Comparison of ENCODE assay signal across 8 mouse cellular contexts in genomic region chr17:88440285-88441000, GRCm38 (mm10). TPM values are rescaled to one million over a fixed set of nuclear protein-coding genes. Genes with fewer than 3 reads are reported as not detected.
DNase-seq lines count a peak whose midpoint lies in the region; ATAC-seq and TF ChIP-seq lines count a peak whose summit lies in the region.

Gene Foxn2, plus strand, starts transcription at chr17:88440711.

- H3K4me3 ChIP-seq in bone marrow macrophage, adult 2 months (ENCODE audit: insufficient read depth, low read length): peak within 1 kb of the TSS; percentile 91
- H3K4me3 ChIP-seq in embryonic fibroblast, embryonic 13.5 days (ENCODE audit: insufficient read depth, low read length): peak within 1 kb of the TSS; percentile 82
- peak within 1 kb of the TSS; percentile 65 for H3K4me3 ChIP-seq in heart, embryonic 11.5 days (ENCODE audit: low read depth, low read length)
- H3K4me3 ChIP-seq in kidney, embryonic 16.5 days (ENCODE audit: low read length): peak within 1 kb of the TSS; percentile 90
- peak within 1 kb of the TSS; percentile 85 for H3K4me3 ChIP-seq in liver, adult 2 months (ENCODE audit: insufficient read depth, low read depth, low read length)
- peak within 1 kb of the TSS; percentile 64 for H3K4me3 ChIP-seq in myocyte

- peak; percentile 94 for ATAC-seq in heart, embryonic 11.5 days (replicated peaks; ENCODE audit: insufficient number of reproducible peaks, low FRiP score, low TSS enrichment)
- peak; percentile 92 for ATAC-seq in kidney, embryonic 16.5 days (ENCODE audit: low FRiP score, low TSS enrichment)

- TF ChIP-seq POLR2A in bone marrow macrophage, adult 2 months (IDR thresholded peaks at IDR 0.05; ENCODE audit: borderline replicate concordance, low read depth, low read length): no peak
- peak; percentile 80 for TF ChIP-seq POLR2A in embryonic fibroblast, embryonic 13.5 days (IDR thresholded peaks at IDR 0.05; ENCODE audit: low read depth, low read length)
- 0 out of 2 replicates have a peak, but pooled peaks have one; percentile 16 for TF ChIP-seq POLR2A in liver, adult 2 months (IDR thresholded peaks at IDR 0.05; ENCODE audit: extremely low read depth, insufficient read depth, low read length)
- TF ChIP-seq POLR2A in myocyte (IDR thresholded peaks at IDR 0.05; ENCODE audit: insufficient read length, low read depth): peak; percentile 41

- under 1% methylated on average over 71 of the region's 93 CpGs for WGBS in heart, embryonic 11.5 days (ENCODE audit: insufficient replicate concordance)
- under 1% methylated on average over 60 of the region's 93 CpGs for WGBS in kidney, embryonic 16.5 days
- under 1% methylated on average over 73 of the region's 93 CpGs for WGBS in liver, adult 2 months

- peak; percentile 97 for DNase-seq in A20 (ENCODE audit: low read depth, low spot score)
- peak; percentile 72 for DNase-seq in liver, adult 2 months (ENCODE audit: extremely low read depth, low read depth, low spot score)
- peak; percentile 97 for DNase-seq in splenic B cell, adult 2 months (ENCODE audit: low read depth, low spot score)

- H3K4me2 ChIP-seq in heart, embryonic 11.5 days: peak within 1 kb of the TSS; percentile 81
- peak within 1 kb of the TSS; percentile 77 for H3K4me2 ChIP-seq in kidney, embryonic 16.5 days (replicated peaks; ENCODE audit: low read depth, low read length)
- peak within 1 kb of the TSS; percentile 97 for H3K4me2 ChIP-seq in myocyte (ENCODE audit: low read depth)

- H3K27me3 ChIP-seq in heart, embryonic 11.5 days (ENCODE audit: control insufficient read depth, insufficient read depth, low read length): no peaks in the 10 kb centered on the region
- H3K27me3 ChIP-seq in kidney, embryonic 16.5 days (ENCODE audit: insufficient read depth, low read length): no peaks in the 10 kb centered on the region
- H3K27me3 ChIP-seq in liver, adult 2 months (ENCODE audit: control insufficient read depth, insufficient read depth, low read length): no peaks in the 10 kb centered on the region
- H3K27me3 ChIP-seq in myocyte (ENCODE audit: control insufficient read depth, insufficient read depth, insufficient read length): no peaks in the 10 kb centered on the region
- H3K27me3 ChIP-seq in splenic B cell, adult 2 months (ENCODE audit: control insufficient read depth, insufficient read depth, low read length, poor library complexity, severe bottlenecking): no peaks in the 10 kb centered on the region

- no peaks in the 10 kb centered on the region for H3K36me3 ChIP-seq in heart, embryonic 11.5 days (ENCODE audit: control insufficient read depth, insufficient read depth, low read length)
- no peaks in the 10 kb centered on the region for H3K36me3 ChIP-seq in kidney, embryonic 16.5 days (ENCODE audit: insufficient read depth, low read length)
- no peaks in the 10 kb centered on the region for H3K36me3 ChIP-seq in liver, adult 2 months (ENCODE audit: control insufficient read depth, insufficient read depth, low read length)
- no peaks in the 10 kb centered on the region for H3K36me3 ChIP-seq in myocyte (ENCODE audit: control insufficient read depth, insufficient read depth)
- no peaks in the 10 kb centered on the region for H3K36me3 ChIP-seq in splenic B cell, adult 2 months (ENCODE audit: control insufficient read depth, insufficient read depth, low read length, poor library complexity, severe bottlenecking)

- H3K9ac ChIP-seq in heart, embryonic 11.5 days (ENCODE audit: low read depth, low read length): peak within 1 kb of the TSS; percentile 86
- H3K9ac ChIP-seq in kidney, embryonic 16.5 days (replicated peaks; ENCODE audit: low read length): peak within 1 kb of the TSS; percentile 94
- peak within 1 kb of the TSS; percentile 98 for H3K9ac ChIP-seq in liver, adult 2 months (ENCODE audit: low read depth, low read length)

- peak within 1 kb of the TSS; percentile 85 for H3K27ac ChIP-seq in bone marrow macrophage, adult 2 months (ENCODE audit: insufficient read depth, low read depth, low read length)
- H3K27ac ChIP-seq in embryonic fibroblast, embryonic 13.5 days (ENCODE audit: insufficient read depth, low read length): peak within 1 kb of the TSS; percentile 92
- H3K27ac ChIP-seq in heart, embryonic 11.5 days (ENCODE audit: low read depth, low read length): peak within 1 kb of the TSS; percentile 91
- peak within 1 kb of the TSS; percentile 91 for H3K27ac ChIP-seq in kidney, embryonic 16.5 days (ENCODE audit: low read length)
- H3K27ac ChIP-seq in liver, adult 2 months (replicated peaks; ENCODE audit: insufficient read depth, low read depth, low read length): peak within 1 kb of the TSS; percentile 91

- no peaks in the 10 kb centered on the region for H3K9me3 ChIP-seq in heart, embryonic 11.5 days (replicated peaks; ENCODE audit: control insufficient read depth, low read length)
- no peaks in the 10 kb centered on the region for H3K9me3 ChIP-seq in kidney, embryonic 16.5 days (ENCODE audit: low read length)

- TF ChIP-seq CTCF in bone marrow macrophage, adult 2 months (IDR thresholded peaks at IDR 0.05; ENCODE audit: low read depth, low read length): no peak
- no peak for TF ChIP-seq CTCF in embryonic fibroblast, embryonic 13.5 days (IDR thresholded peaks at IDR 0.05; ENCODE audit: borderline replicate concordance, insufficient read depth, low read length)
- TF ChIP-seq CTCF in liver, adult 2 months (IDR thresholded peaks at IDR 0.05; ENCODE audit: low read depth, low read length): no peak

- H3ac ChIP-seq in myocyte (ENCODE audit: control insufficient read depth, insufficient read length): peak within 1 kb of the TSS; percentile 96

- peaks cover 12% of the 10 kb centered on the region for H3K4me1 ChIP-seq in bone marrow macrophage, adult 2 months (ENCODE audit: control insufficient read depth, insufficient read depth, low read length)
- H3K4me1 ChIP-seq in embryonic fibroblast, embryonic 13.5 days (ENCODE audit: control insufficient read depth, insufficient read depth, low read length): no peaks in the 10 kb centered on the region; the same call in 1 of the 2 replicates
- peaks cover 7% of the 10 kb centered on the region; the same call in 1 of the 2 replicates for H3K4me1 ChIP-seq in heart, embryonic 11.5 days (ENCODE audit: control insufficient read depth, insufficient read depth, low read length)
- H3K4me1 ChIP-seq in kidney, embryonic 16.5 days (ENCODE audit: insufficient read depth, low read length): peaks cover 9% of the 10 kb centered on the region
- H3K4me1 ChIP-seq in liver, adult 2 months (ENCODE audit: control insufficient read depth, insufficient read depth, low read length): peaks cover 3% of the 10 kb centered on the region

- H3K79me2 ChIP-seq in liver, adult 2 months (ENCODE audit: control insufficient read depth, insufficient read depth, low read length): peaks cover 16% of the 10 kb centered on the region; the same call in 1 of the 2 replicates
- peaks cover 39% of the 10 kb centered on the region for H3K79me2 ChIP-seq in myocyte (ENCODE audit: control insufficient read depth, insufficient read depth)

TF ChIP-seq in myocyte, 11 proteins besides CTCF, POLR2A, EP300 and RAD21:
- TF ChIP-seq POLR2AphosphoS2 (IDR thresholded peaks at IDR 0.05; ENCODE audit: insufficient read length, low read depth): peak; percentile 62
- no peak for TF ChIP-seq CEBPB (IDR thresholded peaks at IDR 0.05; ENCODE audit: insufficient read depth, poor library complexity, severe bottlenecking)
- TF ChIP-seq E2F4 (IDR thresholded peaks at IDR 0.05; ENCODE audit: insufficient read depth): peak; percentile 44
- TF ChIP-seq MAX (IDR thresholded peaks at IDR 0.05; ENCODE audit: low read depth): no peak
- TF ChIP-seq MYOG (IDR thresholded peaks at IDR 0.05; ENCODE audit: control insufficient read depth in 1 of 3, insufficient read depth in 1 of 3, insufficient read length in 2 of 3, low read depth in 2 of 3): peak; percentile 44 to 94 (median 87)
- TF ChIP-seq MYOD1 (IDR thresholded peaks at IDR 0.05; ENCODE audit: control insufficient read depth in 1 of 3, insufficient read length in 2 of 3, low read depth in 2 of 3): peak in 2 of 3 experiments; percentile 87 to 89
- TF ChIP-seq TCF3 (IDR thresholded peaks at IDR 0.05; ENCODE audit: insufficient read length, low read depth): peak; percentile 69
- TF ChIP-seq USF1 (IDR thresholded peaks at IDR 0.05; ENCODE audit: low read depth): no peak

RNA-seq across cellular contexts. Expression of gene Foxn2, which starts in this region (rescaled TPM):
- 30.1 and 32.5 TPM in 2 replicates for polyA plus RNA-seq in bone marrow macrophage, adult 2 months (2012; ENCODE audit: insufficient read depth, insufficient read length, missing spikeins)
- polyA plus RNA-seq in embryonic fibroblast, embryonic 13.5 days (2011; ENCODE audit: insufficient read length, low read depth, missing spikeins): 28.5 and 40.6 TPM in 2 replicates
- polyA plus RNA-seq in heart, embryonic 11.5 days (2014; fragmentation: Nextera tagmentation; extraction: Ambion mirVana): 7.4 and 8.0 TPM in 2 replicates
- polyA plus RNA-seq in kidney, embryonic 16.5 days (2015; fragmentation: Nextera tagmentation; extraction: Ambion mirVana): 14.0 and 15.7 TPM in 2 replicates
- 10.2 and 12.3 TPM in 2 replicates for total RNA-seq in liver, adult 2 months (2014; rRNA removed)
- 2.7 and 2.9 TPM in 2 replicates for polyA plus RNA-seq in liver, adult 2 months (2012; rRNA removed)
- 4.3 TPM for polyA plus RNA-seq in myocyte (2012; fragmentation: generic; extraction: Trizol)

Comparison
In these comparisons a context has a peak if more than half of its experiments do, and no peak if none do; other contexts are left out.
1. Peak in every context shown above with its lines: DNase-seq, ATAC-seq, H3K4me3 ChIP-seq and H3K27ac ChIP-seq.